Mouse (Mus musculus): ENCODE results near the gene Rars2. TPM values are rescaled to one million over a fixed set of nuclear protein-coding genes. Genes with fewer than 3 reads are reported as not detected.

Gene Rars2
- total and polyA plus RNA-seq, 2 experiments from 2014 or later = 49.7 to 93.2 TPM

GRCm38 (mm10) chr4:34661927-34662326, 47.2 kb downstream of the Rars2 start:
- Histone ChIP-seq H3K9ac (replicated peaks; ENCODE audit: low read depth, low read length) (no peak overlapping the region), H3K27me3 (ENCODE audit: control insufficient read depth, insufficient read depth, low read length) (no peaks in the 10 kb centered on the region), H3K4me3 (ENCODE audit: low read depth, low read length) (no peak overlapping the region), H3K27ac (ENCODE audit: low read depth) (no peak overlapping the region), H3K9me3 (replicated peaks; ENCODE audit: control insufficient read depth, low read length) (no peaks in the 10 kb centered on the region), H3K36me3 (replicated peaks; ENCODE audit: control insufficient read depth, insufficient read depth, low read length) (peaks cover 83% of the 10 kb centered on the region), H3K4me2 (ENCODE audit: low read depth, low read length) (no peak overlapping the region), H3K4me1 (ENCODE audit: control insufficient read depth, insufficient read depth) (no peaks in the 10 kb centered on the region)
- DNase-seq (ENCODE audit: low spot score) (no peak), ATAC-seq (ENCODE audit: insufficient read depth, low read depth) (no peak)
- WGBS = 87% methylated on average over 6 of the region's 6 CpGs
- no peak for TF ChIP-seq EP300 (IDR thresholded peaks at IDR 0.05; ENCODE audit: low read depth)
- no peak for TF ChIP-seq CTCF (IDR thresholded peaks at IDR 0.05; ENCODE audit: low read depth)

- 78% methylated on average over 5 of the region's 5 CpGs for WGBS
- TF ChIP-seq CTCF (IDR thresholded peaks at IDR 0.05; ENCODE audit: low read depth) (no peak), EP300 (IDR thresholded peaks at IDR 0.05; ENCODE audit: low read depth) (no peak)
- Histone ChIP-seq H3K9ac (replicated peaks; ENCODE audit: low read depth, low read length) (no peak overlapping the region), H3K36me3 (replicated peaks; ENCODE audit: control insufficient read depth, insufficient read depth, low read length) (peaks cover 61% of the 10 kb centered on the region), H3K27me3 (ENCODE audit: control insufficient read depth, insufficient read depth, low read length) (no peaks in the 10 kb centered on the region), H3K9me3 (replicated peaks; ENCODE audit: control insufficient read depth, low read length) (no peaks in the 10 kb centered on the region), H3K4me3 (ENCODE audit: low read depth, low read length) (no peak overlapping the region), H3K4me2 (ENCODE audit: low read depth, low read length) (no peak overlapping the region), H3K27ac (ENCODE audit: low read depth) (no peak overlapping the region), H3K4me1 (ENCODE audit: control insufficient read depth, insufficient read depth) (no peaks in the 10 kb centered on the region)
- ATAC-seq (ENCODE audit: insufficient read depth, low read depth) (no peak), DNase-seq (ENCODE audit: low spot score) (no peak)
Observed at GRCm38 (mm10) chr4:34667923-34668322, 53.2 kb downstream of the Rars2 start.

- 34% methylated on average over 5 of the region's 5 CpGs for WGBS
- no peak for TF ChIP-seq EP300 (IDR thresholded peaks at IDR 0.05; ENCODE audit: low read depth)
- no peak for TF ChIP-seq CTCF (IDR thresholded peaks at IDR 0.05; ENCODE audit: low read depth)
- DNase-seq (ENCODE audit: low spot score) (peak; percentile 36), ATAC-seq (ENCODE audit: insufficient read depth, low read depth) (peak; percentile 55)
- H3K27me3 ChIP-seq (ENCODE audit: control insufficient read depth, insufficient read depth, low read length) = no peaks in the 10 kb centered on the region
- H3K9ac ChIP-seq (replicated peaks; ENCODE audit: low read depth, low read length) = no peak overlapping the region
- no peak overlapping the region for H3K4me2 ChIP-seq (ENCODE audit: low read depth, low read length)
- H3K36me3 ChIP-seq (replicated peaks; ENCODE audit: control insufficient read depth, insufficient read depth, low read length) = peaks cover 33% of the 10 kb centered on the region
- H3K27ac ChIP-seq (ENCODE audit: low read depth) = no peak overlapping the region
- H3K4me1 ChIP-seq (ENCODE audit: control insufficient read depth, insufficient read depth) = no peaks in the 10 kb centered on the region
- no peaks in the 10 kb centered on the region for H3K9me3 ChIP-seq (replicated peaks; ENCODE audit: control insufficient read depth, low read length)
- H3K4me3 ChIP-seq (ENCODE audit: low read depth, low read length) = no peak overlapping the region
Observed at GRCm38 (mm10) chr4:34673721-34674120, 59.0 kb downstream of the Rars2 start.

- 87% methylated on average over 5 of the region's 5 CpGs for WGBS
- H3K4me2 ChIP-seq (ENCODE audit: low read depth, low read length) = no peak overlapping the region
- H3K4me1 ChIP-seq (ENCODE audit: control insufficient read depth, insufficient read depth) = no peaks in the 10 kb centered on the region
- H3K27ac ChIP-seq (ENCODE audit: low read depth) = no peak overlapping the region
- no peak for ATAC-seq (ENCODE audit: insufficient read depth, low read depth)
- no peak for DNase-seq (ENCODE audit: low spot score)
- H3K9ac ChIP-seq (replicated peaks; ENCODE audit: low read depth, low read length) = no peak overlapping the region
- no peaks in the 10 kb centered on the region for H3K9me3 ChIP-seq (replicated peaks; ENCODE audit: control insufficient read depth, low read length)
- no peaks in the 10 kb centered on the region for H3K27me3 ChIP-seq (ENCODE audit: control insufficient read depth, insufficient read depth, low read length)
- H3K36me3 ChIP-seq (replicated peaks; ENCODE audit: control insufficient read depth, insufficient read depth, low read length) = peaks cover 20% of the 10 kb centered on the region; the same call in 1 of the 2 replicates
- TF ChIP-seq EP300 (IDR thresholded peaks at IDR 0.05; ENCODE audit: low read depth) (no peak), CTCF (IDR thresholded peaks at IDR 0.05; ENCODE audit: low read depth) (0 out of 2 replicates have a peak, but pooled peaks have one; percentile 7)
- H3K4me3 ChIP-seq (ENCODE audit: low read depth, low read length) = no peak overlapping the region
Observed at GRCm38 (mm10) chr4:34680530-34680929, 65.8 kb downstream of the Rars2 start.

- peak; percentile 87 for DNase-seq (ENCODE audit: low spot score)
- Histone ChIP-seq H3K27ac (ENCODE audit: low read depth) (peak within 1 kb of the TSS; percentile 86), H3K4me3 (ENCODE audit: low read depth, low read length) (peak within 1 kb of the TSS; percentile 89), H3K9me3 (replicated peaks; ENCODE audit: control insufficient read depth, low read length) (no peaks in the 10 kb centered on the region), H3K4me2 (ENCODE audit: low read depth, low read length) (peak within 1 kb of the TSS; percentile 75), H3K4me1 (ENCODE audit: control insufficient read depth, insufficient read depth) (peaks cover 6% of the 10 kb centered on the region; the same call in 1 of the 2 replicates), H3K9ac (replicated peaks; ENCODE audit: low read depth, low read length) (peak within 1 kb of the TSS; percentile 89), H3K27me3 (ENCODE audit: control insufficient read depth, insufficient read depth, low read length) (no peaks in the 10 kb centered on the region), H3K36me3 (replicated peaks; ENCODE audit: control insufficient read depth, insufficient read depth, low read length) (0 out of 2 replicates have a peak, but pooled peaks cover 13% of the 10 kb centered on the region)
- ATAC-seq (ENCODE audit: insufficient read depth, low read depth) = peak; percentile 98
- TF ChIP-seq CTCF (IDR thresholded peaks at IDR 0.05; ENCODE audit: low read depth) = no peak
- no peak for TF ChIP-seq EP300 (IDR thresholded peaks at IDR 0.05; ENCODE audit: low read depth)
- WGBS = 1% methylated on average over 64 of the region's 65 CpGs
Observed at GRCm38 (mm10) chr4:34686874-34687567, 72.3 kb downstream of the Rars2 start, which contains the start of gene Slc35a1. Gene Slc35a1, minus strand, starts transcription at chr4:34687438.
